Mouse (Mus musculus): ENCODE results near the gene Timp3. TPM values are rescaled to one million over a fixed set of nuclear protein-coding genes. Genes with fewer than 3 reads are reported as not detected.

Timp3 gene
- total and polyA plus RNA-seq, 3 experiments, result 80.2 to 174 (median 154) TPM

DNA sequence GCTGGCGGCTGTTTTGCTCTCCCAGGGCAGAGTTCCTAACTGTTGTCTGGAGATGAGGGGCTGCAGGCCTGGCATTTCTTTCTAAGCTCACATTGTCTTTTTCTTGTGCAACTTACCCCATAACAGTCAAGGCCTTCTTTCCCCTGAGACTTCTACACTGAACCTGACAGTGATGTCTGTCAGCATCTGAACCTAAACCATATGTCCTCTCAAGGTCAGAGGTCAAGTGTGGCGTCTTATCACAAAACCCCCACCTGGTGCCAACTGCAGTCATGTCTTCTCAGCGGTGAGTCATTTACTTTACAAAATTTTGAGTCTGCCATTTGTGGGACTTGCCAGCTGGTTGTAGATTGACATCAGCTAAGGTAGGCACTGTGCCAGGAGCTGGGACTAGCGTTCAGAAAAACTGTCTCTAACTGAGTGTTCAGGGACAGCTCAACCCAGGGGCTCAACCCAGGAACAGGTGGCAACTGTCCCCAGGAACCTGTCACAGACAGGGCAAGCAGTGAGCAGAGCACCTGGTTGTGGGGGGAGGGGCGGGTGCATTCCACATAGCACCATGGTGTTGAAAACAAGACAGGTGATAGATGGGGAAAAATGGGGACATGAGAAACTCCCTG lies 87.8 kb downstream of the Timp3 start:
- WGBS, result 58% methylated on average over 5 of the region's 5 CpGs
- Histone ChIP-seq H3K9ac (ENCODE audit: low read depth, low read length) (no peak overlapping the region), H3K27ac (no peak overlapping the region), H3K79me2 (replicated peaks; ENCODE audit: control insufficient read depth, insufficient read depth, low read length) (no peaks in the 10 kb centered on the region), H3K36me3 (ENCODE audit: control insufficient read depth, insufficient read depth, low read length) (no peaks in the 10 kb centered on the region), H3K27me3 (ENCODE audit: control insufficient read depth, insufficient read depth, low read length) (no peaks in the 10 kb centered on the region), H3K4me3 (no peak overlapping the region), H3K4me1 (ENCODE audit: control insufficient read depth, insufficient read depth, low read length) (peaks cover 2% of the 10 kb centered on the region)
- intact Hi-C loops (cut with DNase I), result no loop called here
- no peak for TF ChIP-seq EP300 (IDR thresholded peaks at IDR 0.05; ENCODE audit: insufficient read depth, low read depth, low read length)
- no peak for TF ChIP-seq CTCF (IDR thresholded peaks at IDR 0.05)
- TF ChIP-seq POLR2A (IDR thresholded peaks at IDR 0.05; ENCODE audit: insufficient read depth, low read depth, low read length), result no peak
- DNase-seq, result no peak

DNA sequence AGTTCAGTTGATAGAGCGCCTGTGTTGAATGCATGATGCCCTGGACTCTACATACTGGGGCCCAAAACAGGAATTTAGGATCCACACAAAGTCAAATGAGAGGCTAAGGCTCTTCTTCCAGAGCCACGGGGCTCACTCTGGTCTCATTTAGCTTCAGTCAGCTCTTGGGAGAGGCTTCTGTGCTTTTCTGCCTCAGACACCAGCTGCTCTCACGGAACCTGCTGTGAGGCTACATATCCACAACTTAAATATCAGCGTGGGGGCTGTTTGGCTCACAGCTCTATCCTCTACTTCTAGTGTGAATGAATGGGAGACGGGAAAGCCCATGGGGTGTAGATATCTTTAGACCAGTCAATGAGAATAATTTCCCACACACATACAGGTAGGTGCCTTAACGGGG lies 88.6 kb downstream of the Timp3 start:
- WGBS, result 93% methylated on average over 6 of the region's 6 CpGs
- Histone ChIP-seq H3K27ac (no peak overlapping the region), H3K4me1 (ENCODE audit: control insufficient read depth, insufficient read depth, low read length) (peaks cover 2% of the 10 kb centered on the region), H3K9ac (ENCODE audit: low read depth, low read length) (no peak overlapping the region), H3K36me3 (ENCODE audit: control insufficient read depth, insufficient read depth, low read length) (no peaks in the 10 kb centered on the region), H3K79me2 (replicated peaks; ENCODE audit: control insufficient read depth, insufficient read depth, low read length) (no peaks in the 10 kb centered on the region), H3K27me3 (ENCODE audit: control insufficient read depth, insufficient read depth, low read length) (no peaks in the 10 kb centered on the region), H3K4me3 (no peak overlapping the region)
- intact Hi-C loops (cut with DNase I), result no loop called here
- no peak for TF ChIP-seq CTCF (IDR thresholded peaks at IDR 0.05)
- TF ChIP-seq EP300 (IDR thresholded peaks at IDR 0.05; ENCODE audit: insufficient read depth, low read depth, low read length), result no peak
- TF ChIP-seq POLR2A (IDR thresholded peaks at IDR 0.05; ENCODE audit: insufficient read depth, low read depth, low read length), result no peak
- DNase-seq, result no peak

DNA sequence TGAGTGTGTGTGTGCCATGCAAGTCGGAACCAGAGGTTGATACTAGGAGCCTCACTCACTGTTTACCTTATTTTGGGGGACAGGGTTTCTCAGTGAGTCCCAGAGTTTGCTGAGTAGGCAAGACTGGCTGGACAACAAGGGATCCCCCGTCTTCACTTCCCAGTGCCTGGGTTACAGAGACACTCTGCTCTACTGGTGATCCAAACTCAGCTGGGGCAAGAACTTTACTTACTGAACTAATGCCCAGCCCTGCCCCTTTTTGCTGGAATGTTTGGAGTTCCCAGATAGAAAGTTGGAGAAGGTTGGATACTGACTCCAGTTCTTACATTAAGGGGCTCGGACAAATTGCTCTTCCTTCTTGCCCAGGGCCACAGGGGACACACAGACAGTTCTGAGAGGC lies 89.2 kb downstream of the Timp3 start:
- Histone ChIP-seq H3K79me2 (replicated peaks; ENCODE audit: control insufficient read depth, insufficient read depth, low read length) (no peaks in the 10 kb centered on the region), H3K27me3 (ENCODE audit: control insufficient read depth, insufficient read depth, low read length) (no peaks in the 10 kb centered on the region), H3K27ac (no peak overlapping the region), H3K36me3 (ENCODE audit: control insufficient read depth, insufficient read depth, low read length) (no peaks in the 10 kb centered on the region), H3K9ac (ENCODE audit: low read depth, low read length) (no peak overlapping the region), H3K4me1 (ENCODE audit: control insufficient read depth, insufficient read depth, low read length) (peaks cover 2% of the 10 kb centered on the region), H3K4me3 (no peak overlapping the region)
- WGBS, result 81% methylated on average over 3 of the region's 3 CpGs
- TF ChIP-seq CTCF (IDR thresholded peaks at IDR 0.05) (no peak), EP300 (IDR thresholded peaks at IDR 0.05; ENCODE audit: insufficient read depth, low read depth, low read length) (no peak), POLR2A (IDR thresholded peaks at IDR 0.05; ENCODE audit: insufficient read depth, low read depth, low read length) (no peak)
- no peak for DNase-seq
- intact Hi-C loops (cut with DNase I), result no loop called here

DNA sequence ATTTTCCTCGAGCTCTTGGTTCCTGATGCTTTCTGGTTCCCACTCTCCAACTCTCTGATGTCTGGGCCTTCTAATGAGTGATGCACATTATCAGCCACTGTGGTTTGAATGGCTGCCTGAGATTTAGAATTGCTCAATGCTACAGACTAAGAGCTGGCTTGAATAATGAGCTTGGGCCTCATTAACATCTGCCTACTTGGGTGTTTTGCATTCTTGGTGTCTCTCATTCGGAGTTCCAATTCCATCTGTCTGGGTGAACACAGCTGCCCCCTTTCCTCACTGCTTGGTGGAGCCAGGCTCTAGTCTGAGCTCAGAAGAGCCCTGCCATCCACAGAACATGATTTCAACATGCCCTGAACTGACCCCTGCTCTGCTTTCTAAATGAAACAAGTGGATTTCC lies 89.7 kb downstream of the Timp3 start:
- no peaks in the 10 kb centered on the region for H3K79me2 ChIP-seq (replicated peaks; ENCODE audit: control insufficient read depth, insufficient read depth, low read length)
- H3K36me3 ChIP-seq (ENCODE audit: control insufficient read depth, insufficient read depth, low read length), result no peaks in the 10 kb centered on the region
- WGBS, result 75% methylated on average over 2 of the region's 2 CpGs
- H3K4me1 ChIP-seq (ENCODE audit: control insufficient read depth, insufficient read depth, low read length), result peaks cover 2% of the 10 kb centered on the region
- no peak overlapping the region for H3K4me3 ChIP-seq
- no peak overlapping the region for H3K27ac ChIP-seq
- DNase-seq, result peak in 1 of 2 experiments; percentile 38
- no peaks in the 10 kb centered on the region for H3K27me3 ChIP-seq (ENCODE audit: control insufficient read depth, insufficient read depth, low read length)
- intact Hi-C loops (cut with DNase I), result no loop called here
- H3K9ac ChIP-seq (ENCODE audit: low read depth, low read length), result no peak overlapping the region
- TF ChIP-seq POLR2A (IDR thresholded peaks at IDR 0.05; ENCODE audit: insufficient read depth, low read depth, low read length) (no peak), EP300 (IDR thresholded peaks at IDR 0.05; ENCODE audit: insufficient read depth, low read depth, low read length) (0 out of 2 replicates have a peak, but pooled peaks have one; percentile 30)

DNA sequence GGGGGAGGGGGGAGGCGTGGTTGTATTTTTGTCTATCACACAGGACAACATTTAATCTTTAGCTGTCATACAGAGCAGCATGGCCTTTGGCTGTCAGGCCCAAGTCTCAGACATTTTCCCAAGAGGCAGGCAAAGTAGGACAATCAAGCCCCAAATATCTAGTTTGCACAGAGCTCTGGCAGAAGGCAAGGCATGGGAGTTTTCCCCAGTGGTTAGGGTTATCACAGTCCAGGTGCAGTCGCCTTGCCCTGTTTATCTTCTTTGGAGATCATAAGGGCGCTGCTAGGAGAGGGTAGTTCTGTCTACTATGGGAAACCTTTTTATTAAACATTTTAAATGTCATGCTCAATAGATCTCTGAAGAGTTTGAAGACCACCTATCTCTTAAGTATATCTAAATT lies 92.2 kb downstream of the Timp3 start:
- DNase-seq, result no peak
- intact Hi-C loops (cut with DNase I), result no loop called here
- TF ChIP-seq POLR2A (IDR thresholded peaks at IDR 0.05; ENCODE audit: insufficient read depth, low read depth, low read length), result no peak
- no peak for TF ChIP-seq CTCF (IDR thresholded peaks at IDR 0.05)
- TF ChIP-seq EP300 (IDR thresholded peaks at IDR 0.05; ENCODE audit: insufficient read depth, low read depth, low read length), result no peak
- Histone ChIP-seq H3K79me2 (replicated peaks; ENCODE audit: control insufficient read depth, insufficient read depth, low read length) (no peaks in the 10 kb centered on the region), H3K36me3 (ENCODE audit: control insufficient read depth, insufficient read depth, low read length) (no peaks in the 10 kb centered on the region), H3K27ac (no peak overlapping the region), H3K9ac (ENCODE audit: low read depth, low read length) (no peak overlapping the region), H3K4me1 (ENCODE audit: control insufficient read depth, insufficient read depth, low read length) (peaks cover 2% of the 10 kb centered on the region), H3K27me3 (ENCODE audit: control insufficient read depth, insufficient read depth, low read length) (no peaks in the 10 kb centered on the region), H3K4me3 (no peak overlapping the region)
- 78% methylated on average over 3 of the region's 3 CpGs for WGBS

DNA sequence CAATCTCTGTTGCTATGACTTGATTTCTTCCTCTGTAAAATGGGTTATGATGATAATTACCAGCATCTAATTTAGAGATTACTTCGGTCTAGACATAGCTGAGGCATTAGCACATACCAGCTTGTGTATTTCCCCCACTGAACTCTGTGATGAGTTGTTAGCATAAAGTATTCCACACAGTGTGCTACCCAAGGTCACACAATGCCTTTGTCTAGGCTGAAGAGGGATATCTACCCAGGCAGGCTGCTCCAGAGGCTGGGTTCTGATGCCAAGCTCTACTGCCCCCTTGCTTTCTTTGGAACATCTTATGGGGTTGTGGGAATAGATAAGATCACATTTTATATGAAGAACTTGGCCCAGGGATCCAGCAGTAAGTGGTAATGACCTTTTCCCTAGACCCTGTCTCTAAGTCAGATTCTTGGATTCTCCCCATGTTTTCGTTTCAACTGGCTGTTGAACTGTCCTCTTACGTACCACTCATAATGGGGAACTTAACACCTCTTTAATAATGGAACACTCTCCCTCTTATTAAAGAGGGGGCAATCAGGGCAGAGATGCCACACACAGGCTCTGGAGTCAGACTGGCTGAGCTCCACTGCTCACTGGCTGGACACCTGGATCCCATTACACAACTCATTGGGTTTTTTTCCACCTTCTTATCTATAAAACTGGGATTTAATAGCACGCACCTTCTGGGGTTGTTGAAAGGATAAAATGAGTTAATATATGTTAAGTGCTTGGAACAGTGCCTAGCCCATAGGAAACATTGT lies 97.6 kb downstream of the Timp3 start:
- WGBS, result 70% methylated on average over 4 of the region's 4 CpGs

More for the DNA sequence above, 97.6 kb downstream of the Timp3 start:
- Histone ChIP-seq H3K79me2 (replicated peaks; ENCODE audit: control insufficient read depth, insufficient read depth, low read length) (no peaks in the 10 kb centered on the region), H3K36me3 (ENCODE audit: control insufficient read depth, insufficient read depth, low read length) (no peaks in the 10 kb centered on the region), H3K9ac (ENCODE audit: low read depth, low read length) (no peak overlapping the region), H3K27me3 (ENCODE audit: control insufficient read depth, insufficient read depth, low read length) (no peaks in the 10 kb centered on the region), H3K27ac (no peak overlapping the region), H3K4me3 (no peak overlapping the region), H3K4me1 (ENCODE audit: control insufficient read depth, insufficient read depth, low read length) (no peaks in the 10 kb centered on the region)
- no peak for DNase-seq
- intact Hi-C loops (cut with DNase I), result no loop called here
- TF ChIP-seq CTCF (IDR thresholded peaks at IDR 0.05), result no peak
- TF ChIP-seq POLR2A (IDR thresholded peaks at IDR 0.05; ENCODE audit: insufficient read depth, low read depth, low read length), result no peak
- TF ChIP-seq EP300 (IDR thresholded peaks at IDR 0.05; ENCODE audit: insufficient read depth, low read depth, low read length), result no peak

All from heart, adult 2 months (tissue).